Mouse (Mus musculus) left cerebral cortex, adult 9 months (tissue): ENCODE results near the gene Rs1.
A peak's percentile ranks its signal among the peaks of the same experiment; 100 is the strongest.
"Not testable (repeated sequence)": the region's sequence is repeated elsewhere in the genome, so short reads cannot be mapped to it uniquely, and the experiment has no call there.

Experiments used
- DNase-seq, 2 experiments: peaks; one replicate each; pipeline ENCODE4 v3.0.0; 2022; ENCODE audit warnings: low spot score in 2 of 2

Gene Rs1

DNA sequence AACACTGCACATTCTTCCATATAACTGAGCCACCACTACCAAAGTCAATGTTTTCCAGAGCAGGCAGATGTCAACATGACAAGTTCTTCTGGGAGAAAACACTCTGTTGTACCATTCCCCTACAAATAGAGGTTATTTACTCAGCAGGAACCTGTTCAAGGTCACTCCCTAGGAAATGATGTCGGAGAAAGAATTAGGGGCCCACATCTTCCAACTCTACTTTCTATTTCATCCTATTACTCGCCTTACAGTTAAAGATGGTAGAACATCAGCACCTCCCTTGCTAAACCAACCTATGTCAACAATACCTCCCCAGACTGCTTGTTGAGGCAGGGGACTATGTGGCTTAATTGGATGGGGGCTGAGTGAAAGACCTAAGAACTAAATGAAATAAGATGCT is at the start of gene Rs1:
Gene Rs1, plus strand, starts transcription at position 301 of the 400 bp plus-strand sequence.
- no peak for DNase-seq

DNA sequence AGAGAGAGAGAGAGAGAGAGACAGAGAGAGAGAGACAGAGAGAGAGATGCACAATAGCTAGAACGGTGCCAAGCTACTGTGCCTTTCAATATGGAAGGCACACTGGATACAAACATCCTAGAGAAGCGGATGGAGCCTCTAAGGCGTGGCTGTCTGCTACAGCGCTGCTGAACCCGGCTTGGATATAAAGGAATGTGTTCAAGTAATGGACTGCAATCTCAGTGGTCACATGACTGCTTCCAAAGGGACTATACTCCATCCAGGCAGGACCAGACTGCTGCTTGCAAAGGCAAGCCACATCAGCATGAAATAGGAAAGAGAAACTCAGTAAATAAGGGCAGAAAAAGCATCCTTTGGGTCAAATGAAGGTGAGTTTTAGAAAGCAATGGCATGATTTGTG is 32.2 kb upstream of the Rs1 start, which contains the start of gene Ppef1:
Gene Ppef1, minus strand, starts transcription at position 116 of the 400 bp plus-strand sequence.
- no peak for DNase-seq

DNA sequence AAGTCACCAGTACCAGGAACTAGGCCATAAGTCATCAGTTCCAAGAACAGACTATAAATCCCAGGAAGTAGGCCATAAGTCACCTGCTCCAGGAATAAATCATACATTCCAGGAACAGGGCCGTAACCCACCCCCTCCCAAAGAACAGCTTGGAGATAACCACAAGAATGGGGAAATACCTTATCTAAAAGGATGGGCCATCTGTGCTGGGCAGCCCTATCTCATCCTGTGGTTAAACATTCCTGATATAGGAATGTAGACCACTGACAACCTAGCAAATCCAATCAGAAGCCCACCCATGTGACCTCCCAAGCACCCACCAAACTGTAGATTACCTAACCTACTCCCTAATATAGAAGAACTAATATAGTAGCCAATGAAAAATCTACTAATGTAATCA is 22.4 kb upstream of the Rs1 start:
- DNase-seq: no peak

DNA sequence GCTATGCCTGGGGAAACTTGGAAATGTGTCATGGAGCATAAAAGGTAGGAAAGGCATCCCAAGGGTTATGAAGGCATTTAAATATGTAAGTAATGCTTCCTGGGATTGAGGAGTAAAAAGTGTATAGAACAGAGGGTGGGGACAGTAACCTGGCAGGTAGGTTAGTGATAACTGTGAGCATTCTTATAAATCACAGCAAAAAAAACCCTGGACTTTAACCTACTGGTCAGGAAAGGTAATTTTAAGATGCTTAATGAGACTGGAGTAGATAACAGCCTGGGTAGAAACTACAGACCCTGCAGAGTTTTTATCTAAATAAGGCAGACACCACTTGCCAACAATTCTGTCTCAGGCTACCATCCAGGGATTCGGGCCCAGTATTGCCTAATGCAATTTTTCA is 19.2 kb upstream of the Rs1 start:
- DNase-seq: no peak

DNA sequence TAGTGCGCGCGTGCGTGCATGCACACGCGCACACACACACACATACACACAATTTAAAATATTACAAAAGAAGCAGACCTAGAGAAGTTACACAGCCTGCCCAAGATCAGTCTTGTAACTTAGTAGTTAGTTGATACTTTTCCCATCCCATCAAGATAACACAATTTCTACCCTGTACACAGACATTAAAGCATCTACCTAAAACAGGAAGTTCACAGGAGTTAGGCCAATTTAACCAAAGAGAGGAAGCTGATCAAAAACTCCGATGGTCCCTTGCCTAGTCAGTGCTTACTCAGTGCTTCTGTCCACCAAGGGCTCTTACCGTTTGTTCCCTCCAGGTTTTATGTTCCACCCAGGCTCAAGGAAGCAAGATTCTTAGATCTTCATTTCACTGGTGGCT is 17.0 kb upstream of the Rs1 start:
- DNase-seq: no peak

DNA sequence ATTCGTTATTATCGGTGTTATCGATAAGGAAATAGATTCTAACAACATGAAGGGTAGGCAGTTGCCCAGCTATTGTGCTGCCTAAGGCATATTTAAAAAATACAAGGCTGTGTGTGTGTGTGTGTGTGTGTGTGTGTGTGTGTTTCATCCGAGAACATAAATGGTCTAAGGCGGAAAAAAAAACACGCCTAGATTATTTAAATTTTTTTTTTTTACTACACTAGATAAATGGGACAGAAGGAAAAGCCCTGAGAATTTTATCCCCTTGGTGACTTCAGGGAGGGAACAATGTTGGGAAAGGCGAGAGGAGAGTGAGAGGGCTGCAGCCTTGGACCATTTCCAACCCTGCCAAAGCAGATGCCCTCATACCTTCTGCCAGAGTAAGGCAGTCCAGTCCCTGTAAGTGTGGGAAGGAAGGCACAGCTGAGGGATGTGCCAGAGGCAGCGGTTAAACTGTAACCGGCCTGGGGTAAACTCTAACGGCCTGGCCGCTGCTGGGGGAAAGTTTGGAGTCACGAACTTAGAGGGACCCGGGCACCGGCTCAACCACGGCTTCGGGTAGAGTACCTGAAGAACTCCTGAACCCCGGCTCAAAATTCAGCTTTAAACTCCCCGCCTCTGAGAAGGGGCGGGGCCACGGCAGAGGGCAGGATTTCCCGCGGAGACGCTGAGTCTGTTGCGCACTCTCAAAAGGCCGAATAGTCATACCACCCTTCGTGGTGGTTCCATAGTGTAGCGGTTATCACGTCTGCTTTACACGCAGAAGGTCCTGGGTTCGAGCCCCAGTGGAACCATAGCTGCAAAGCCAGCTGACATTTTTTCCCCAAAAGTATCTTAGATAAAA is 2.2 kb upstream of the Rs1 start:
- DNase-seq: peak; percentile 66 to 94

DNA sequence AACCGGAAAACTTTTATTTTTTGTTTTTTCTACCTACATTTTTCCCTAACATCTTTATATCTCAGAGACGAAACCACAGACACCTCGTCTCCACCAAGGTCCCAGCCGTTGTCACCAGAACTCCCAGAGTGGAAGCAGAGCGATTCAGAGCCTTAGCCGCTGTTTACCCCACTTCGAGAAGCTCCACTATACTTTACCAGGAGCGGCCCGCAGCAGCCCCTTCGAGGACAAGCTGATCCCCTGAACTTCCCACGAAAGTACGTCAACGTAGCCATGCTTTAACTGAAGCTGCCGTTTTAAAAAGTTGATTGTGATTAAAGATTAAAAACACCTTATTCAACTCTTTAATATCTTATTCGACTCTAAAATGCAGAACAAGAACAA is 1.6 kb upstream of the Rs1 start:
- no peak for DNase-seq

DNA sequence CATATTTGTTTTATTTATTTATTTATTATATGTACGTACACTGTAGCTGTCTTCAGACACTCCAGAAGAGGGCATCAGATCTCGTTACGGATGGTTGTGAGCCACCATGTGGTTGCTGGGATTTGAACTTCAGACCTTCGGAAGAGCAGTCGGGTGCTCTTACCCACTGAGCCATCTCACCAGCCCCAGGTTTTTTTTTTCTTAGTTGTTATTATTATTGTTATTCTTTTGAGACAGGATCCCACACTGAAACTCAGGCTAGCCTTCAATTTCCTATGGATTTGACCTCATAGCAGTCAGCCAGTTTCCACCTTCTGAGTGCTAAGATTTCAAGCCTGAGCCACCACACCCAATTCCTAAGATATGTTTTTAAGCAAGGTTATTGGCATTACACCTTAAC is 1.8 kb downstream of the Rs1 start:
- DNase-seq: not testable (repeated sequence)

DNA sequence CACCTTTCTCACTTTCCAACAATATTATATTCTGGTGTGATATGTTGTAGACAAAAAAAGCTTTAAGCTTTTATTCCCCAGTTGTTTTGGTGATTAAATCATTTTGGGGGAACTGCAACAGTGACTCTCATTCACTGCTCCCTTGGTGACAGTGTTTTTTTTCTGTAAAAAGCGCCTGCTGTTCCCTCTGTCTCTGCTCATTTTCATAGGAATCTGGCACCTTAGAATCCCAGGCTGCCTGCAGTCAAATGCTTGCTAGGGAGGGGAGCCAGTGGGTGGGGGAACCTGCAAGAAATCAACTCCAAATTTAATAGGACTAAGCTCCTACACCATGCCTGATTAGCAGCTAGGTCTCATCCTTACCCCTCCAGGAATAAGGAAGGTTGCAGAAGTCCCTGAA is 5.2 kb downstream of the Rs1 start:
- peak; percentile 35 to 40 for DNase-seq

DNA sequence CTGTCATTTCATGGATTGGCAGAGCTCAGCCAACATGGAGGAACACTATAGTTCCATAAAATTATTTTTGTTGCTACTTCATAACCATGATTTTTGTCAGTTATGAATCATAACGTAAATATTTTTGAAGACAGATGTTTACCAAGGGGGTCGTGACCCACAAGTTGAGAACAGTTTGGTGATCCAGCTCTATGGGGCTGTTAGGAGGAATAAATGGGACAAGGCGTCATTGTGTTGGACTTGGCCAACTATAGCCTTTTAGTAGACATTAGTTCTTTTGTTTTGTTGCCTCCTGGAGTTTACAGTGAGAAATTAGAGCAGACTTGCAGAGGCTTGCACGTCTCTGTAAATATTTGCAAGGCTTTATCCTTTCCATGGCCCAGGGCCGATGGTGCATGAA is 14.5 kb downstream of the Rs1 start:
- DNase-seq: no peak

DNA sequence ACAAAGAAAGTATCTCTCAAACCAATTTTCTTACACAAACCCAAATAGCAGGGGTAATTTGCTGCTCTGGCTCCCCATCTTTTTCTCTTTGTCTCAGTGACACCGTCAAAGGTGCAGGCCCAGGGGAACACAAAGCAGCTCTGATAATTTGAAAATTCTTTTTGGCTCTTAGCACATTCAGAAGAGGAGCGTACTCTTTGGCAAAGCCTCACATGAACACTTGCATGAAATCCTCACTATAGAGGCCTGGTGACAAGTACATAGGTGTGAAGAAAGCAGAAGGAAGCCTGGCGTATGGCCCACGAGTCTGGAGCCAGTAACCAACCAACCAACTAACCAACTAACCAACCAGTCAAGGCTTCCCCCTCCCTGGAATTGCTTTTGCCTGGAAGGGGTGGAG is 27.1 kb downstream of the Rs1 start:
- no peak for DNase-seq

DNA sequence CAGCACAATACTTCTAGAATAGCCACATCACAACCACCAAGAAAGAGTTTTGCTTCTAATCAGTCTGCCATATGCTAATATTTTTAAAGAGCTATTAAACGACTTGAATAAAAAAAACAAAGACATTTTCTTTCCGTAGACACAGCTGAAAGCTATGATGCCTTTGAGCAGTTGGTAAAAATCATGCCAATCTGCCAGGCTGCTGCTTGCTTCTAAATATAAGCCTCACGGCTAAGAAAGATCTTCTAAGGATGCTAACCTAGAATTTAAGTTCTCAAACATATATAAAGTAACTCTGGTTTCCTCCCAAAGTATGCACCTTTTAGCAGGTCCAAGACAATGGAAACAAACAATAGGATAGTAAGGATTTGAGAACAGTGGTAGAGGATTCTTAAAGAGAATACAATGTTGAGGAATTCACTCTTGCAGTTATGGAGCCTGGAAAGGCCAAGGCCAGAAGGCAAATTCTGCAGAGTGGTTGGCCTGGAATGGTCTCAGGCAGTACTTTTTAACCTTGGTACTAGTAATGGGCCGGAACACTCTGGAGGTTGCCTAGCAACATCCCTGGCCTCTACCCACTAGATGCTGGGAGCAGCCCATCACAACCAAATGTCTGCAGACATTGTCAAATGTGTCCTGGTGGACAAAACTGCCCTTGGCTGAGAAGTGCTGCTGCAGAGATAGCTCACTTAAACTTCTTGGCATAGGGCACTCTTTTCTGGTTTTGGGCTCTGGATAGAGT is 36.8 kb downstream of the Rs1 start:
- DNase-seq: peak in 1 of 2 experiments; percentile 12

DNA sequence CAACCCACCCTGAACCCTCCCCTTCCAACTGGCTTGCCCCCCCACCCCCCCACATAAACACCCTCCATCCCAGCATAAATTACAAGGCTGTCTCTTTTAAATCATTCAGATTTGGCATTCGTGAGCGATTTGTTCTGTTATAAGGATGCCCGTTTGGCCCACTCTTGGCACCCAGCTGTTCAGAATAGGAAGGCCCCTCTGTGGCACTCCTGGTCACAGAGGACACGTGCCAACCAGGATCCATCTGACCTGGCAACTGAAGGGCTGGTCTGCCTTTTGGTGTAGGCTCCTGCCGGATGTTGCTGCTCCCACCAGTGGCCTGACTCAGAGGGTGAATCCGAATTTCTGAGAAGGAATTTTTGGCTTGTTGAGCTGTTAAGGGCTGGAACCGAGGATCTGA is 40.4 kb downstream of the Rs1 start:
- no peak for DNase-seq
